Mouse (Mus musculus): ENCODE measurements at regions not wholly inside any gene's neighbourhood (a gene's known extent, or its start where the extent isn't known, plus 50 kb on each side); places are given as distances from the start of the nearest gene placed in this dataset.

DNA sequence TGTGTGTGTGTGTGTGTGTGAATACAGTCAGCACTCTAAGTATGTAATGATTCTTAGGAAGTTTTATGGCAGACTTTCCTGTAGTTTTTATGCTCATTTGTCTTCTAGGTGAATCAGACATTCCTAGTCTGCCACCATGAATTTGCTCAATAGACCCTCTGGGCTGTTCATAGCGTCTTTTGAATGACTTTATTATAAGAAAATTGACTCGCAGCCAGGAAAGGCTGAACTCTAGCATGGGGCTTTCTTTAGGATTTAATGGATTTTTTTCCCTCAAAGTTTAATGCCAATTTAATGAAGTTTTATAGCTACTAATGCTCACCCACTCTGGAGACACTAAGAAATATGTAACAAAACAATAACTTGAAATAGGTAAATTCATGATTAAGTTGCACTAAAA lies 363.6 kb downstream of the Cdh11 start:
- DNase-seq (ENCODE audit: low read depth, low spot score) = no peak

DNA sequence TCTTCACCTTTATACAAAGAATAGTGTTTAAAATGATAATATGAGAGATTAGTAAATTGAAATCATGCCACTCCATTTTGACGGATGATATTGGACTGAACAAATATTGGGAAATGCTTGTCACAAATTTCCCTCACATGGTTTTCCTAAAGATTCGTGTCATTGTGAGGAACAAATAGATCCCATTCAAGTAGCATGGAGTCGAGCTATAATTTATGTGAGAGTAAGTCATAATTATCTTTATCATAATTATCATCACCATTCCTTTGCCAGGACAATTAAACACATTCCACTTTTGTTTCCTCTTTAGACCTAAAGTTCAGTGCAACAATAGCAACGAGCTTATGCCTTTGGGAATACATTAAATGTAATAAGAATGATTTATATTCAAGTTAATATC lies 370.5 kb downstream of the Cdh11 start:
- no peak for DNase-seq (ENCODE audit: low read depth, low spot score)

DNA sequence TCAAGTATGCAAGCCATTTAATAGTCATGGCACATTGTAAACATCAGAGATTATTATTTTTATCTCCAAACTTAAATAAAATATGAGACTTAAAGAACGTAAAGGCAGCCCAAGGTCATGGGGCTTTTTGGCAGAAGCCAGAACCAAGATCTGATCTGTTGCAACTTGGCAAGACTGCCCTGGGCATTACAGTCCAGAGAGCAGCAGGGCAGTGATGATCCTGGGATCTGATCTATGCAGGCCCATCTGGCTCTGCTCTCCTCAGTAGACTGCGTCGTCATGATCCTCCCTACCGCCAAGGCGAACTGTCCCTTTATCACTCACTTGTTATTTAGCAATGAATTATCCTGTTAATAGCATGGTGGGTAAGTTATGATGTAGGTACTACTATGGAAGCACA lies 372.0 kb downstream of the Cdh11 start:
- DNase-seq (ENCODE audit: low read depth, low spot score) = no peak

DNA sequence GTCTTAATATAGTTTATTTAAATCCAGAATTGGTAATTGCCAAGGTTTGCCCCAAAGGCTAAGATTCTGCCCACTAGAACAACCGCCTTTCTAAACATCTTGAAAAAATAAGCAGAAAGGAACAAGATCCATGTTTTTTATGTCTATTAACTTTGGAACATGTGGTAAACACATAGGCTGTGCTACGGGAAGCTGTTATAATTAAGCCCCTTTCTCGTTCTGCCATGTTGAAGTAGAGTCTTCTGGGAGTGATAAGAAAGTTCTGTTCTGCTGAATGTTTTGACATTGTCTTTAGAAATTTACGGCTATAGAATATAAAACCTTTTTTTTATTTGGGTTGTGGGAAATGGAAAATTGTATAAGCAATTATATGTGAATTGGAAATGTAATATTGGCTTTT lies 397.9 kb downstream of the Cdh11 start:
- DNase-seq (ENCODE audit: low read depth, low spot score) = no peak

DNA sequence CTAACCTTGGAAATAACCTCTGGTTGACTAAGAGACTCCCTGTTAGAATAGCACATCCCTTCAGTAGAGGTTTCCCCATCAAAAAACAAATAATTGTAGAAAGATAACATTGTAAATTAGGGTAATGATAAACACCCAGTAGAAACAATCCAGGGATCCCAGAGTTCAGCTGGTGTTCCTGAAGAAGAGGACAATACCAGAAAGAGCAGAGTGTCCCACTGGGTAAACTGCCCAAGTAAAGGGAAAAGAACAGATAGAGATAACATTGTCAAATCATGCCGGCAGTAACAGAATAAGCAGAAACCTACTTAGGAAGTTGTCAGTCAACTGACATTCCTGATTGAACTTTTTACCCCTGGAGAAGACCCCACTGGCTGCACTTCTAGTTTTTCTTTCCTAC lies 440.1 kb downstream of the Cdh11 start:
- no peak for DNase-seq (ENCODE audit: low read depth, low spot score)

DNA sequence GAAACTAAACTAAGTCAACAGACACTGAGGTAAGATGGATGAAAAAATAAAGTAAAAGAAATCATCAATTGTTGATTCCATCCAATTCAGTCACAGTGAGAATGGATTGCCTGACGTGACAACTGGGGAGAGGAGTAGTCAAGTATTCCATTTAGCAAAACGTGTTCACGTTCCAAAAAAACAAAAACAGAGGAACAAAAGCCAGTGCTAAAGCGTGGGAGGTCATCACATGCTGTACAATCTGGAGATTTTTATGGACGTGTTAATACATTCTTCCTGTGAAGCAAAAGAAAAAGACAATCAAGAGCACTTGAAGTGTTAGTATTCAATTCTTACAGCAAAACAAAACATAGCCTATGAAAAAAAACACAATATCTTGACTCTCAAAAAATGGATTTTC lies 452.9 kb downstream of the Cdh11 start:
- no peak for DNase-seq (ENCODE audit: low read depth, low spot score)

DNA sequence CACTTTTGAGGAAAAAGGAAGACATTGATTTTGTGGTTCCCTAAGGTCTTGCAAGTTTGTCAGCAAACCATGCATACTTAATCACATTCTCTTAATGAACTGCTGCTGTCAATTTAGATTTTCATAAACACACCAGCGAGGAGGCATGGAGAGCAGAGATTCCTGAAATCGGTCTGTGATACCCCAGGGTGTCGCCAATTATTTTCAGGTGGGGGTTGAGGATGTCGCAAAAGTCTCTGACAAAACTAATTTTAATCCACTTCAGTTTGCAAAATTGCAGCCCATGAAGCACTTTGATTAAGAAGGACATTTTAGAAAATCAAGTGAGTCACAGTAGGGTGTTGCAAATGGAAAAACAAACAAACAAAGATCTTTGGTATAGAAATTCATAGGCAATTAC lies 454.3 kb downstream of the Cdh11 start:
- DNase-seq (ENCODE audit: low read depth, low spot score) = no peak

DNA sequence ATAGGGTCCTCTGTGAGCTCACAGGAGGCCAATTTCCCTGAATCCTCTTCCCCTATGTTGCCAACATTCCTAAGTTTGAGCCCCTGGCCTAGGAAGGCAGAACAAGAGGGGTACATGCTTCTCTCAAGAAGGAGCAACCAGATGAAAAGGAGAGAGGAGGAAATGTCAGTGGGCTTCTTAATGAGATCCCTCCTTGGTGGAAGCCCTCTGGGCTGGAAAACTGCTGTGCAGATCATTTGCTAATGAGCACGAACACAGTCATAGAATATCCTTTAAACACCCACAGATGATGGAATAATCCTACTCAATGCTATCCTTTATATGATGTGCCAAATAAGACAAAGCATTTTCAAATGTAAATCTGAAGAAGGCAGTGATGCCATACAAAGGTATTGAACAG lies 455.5 kb downstream of the Cdh11 start:
- DNase-seq (ENCODE audit: low read depth, low spot score) = no peak

All from 3T3-L1 (cell line).